Mouse (Mus musculus): ENCODE data around the gene Bicd2. TPM values are rescaled to one million over a fixed set of nuclear protein-coding genes. Genes with fewer than 3 reads are reported as not detected.

The Bicd2 gene
- polyA plus RNA-seq, 1 experiment, result 17.6 TPM

DNA sequence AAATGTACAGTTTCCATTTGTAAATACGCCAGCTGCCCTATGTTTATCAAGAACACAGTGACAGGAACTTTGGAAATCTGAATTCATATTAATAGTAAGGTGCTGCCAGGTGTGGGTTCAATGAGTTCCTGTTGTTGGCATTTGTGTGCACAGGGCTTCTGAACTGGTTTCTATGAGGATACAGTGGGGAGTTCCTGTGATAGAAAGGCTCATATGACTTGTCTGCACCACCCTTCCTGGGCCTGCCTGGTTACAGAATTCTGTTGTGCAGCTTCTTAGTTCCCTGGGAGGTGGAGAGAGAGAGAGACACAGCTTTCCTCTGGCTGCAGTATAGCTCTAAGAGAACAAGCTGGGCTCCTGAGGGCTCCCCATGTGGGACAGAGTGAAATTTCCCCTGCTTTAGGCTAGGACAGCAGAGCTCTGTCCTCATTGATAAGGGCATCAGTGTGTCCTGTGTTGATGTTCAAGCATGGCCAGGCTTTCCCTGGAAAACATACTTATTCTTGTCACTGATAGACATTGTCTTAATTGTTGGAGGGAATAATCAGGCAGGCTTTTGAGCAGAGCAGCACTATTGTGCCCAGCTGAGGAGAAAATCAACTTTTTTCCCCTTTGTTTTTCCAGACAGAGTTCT, 86.8 kb downstream of the Bicd2 start:
- DNase-seq, result peak; percentile 25
- H3K27ac ChIP-seq (ENCODE audit: insufficient read depth, low read depth, low read length), result peak overlapping the region; percentile 32; the same call in 1 of the 2 replicates
- WGBS, result 76% methylated on average over 1 of the region's 1 CpGs
- H3K4me1 ChIP-seq (ENCODE audit: control insufficient read depth, insufficient read depth, low read length), result peaks cover 9% of the 10 kb centered on the region; the same call in 1 of the 2 replicates
- H3K36me3 ChIP-seq (ENCODE audit: control insufficient read depth, insufficient read depth, low read length), result no peaks in the 10 kb centered on the region
- TF ChIP-seq POLR2A (IDR thresholded peaks at IDR 0.05; ENCODE audit: low read depth, low read length), result no peak
- no peak for TF ChIP-seq CTCF (conservative IDR thresholded peaks at IDR 0.05; ENCODE audit: insufficient read depth, insufficient read length, low read depth, low read length)
- no peak overlapping the region for H3K4me3 ChIP-seq (ENCODE audit: insufficient read depth, low read depth, low read length)
- no peaks in the 10 kb centered on the region for H3K27me3 ChIP-seq (replicated peaks; ENCODE audit: control insufficient read depth, insufficient read depth, low read length)

DNA sequence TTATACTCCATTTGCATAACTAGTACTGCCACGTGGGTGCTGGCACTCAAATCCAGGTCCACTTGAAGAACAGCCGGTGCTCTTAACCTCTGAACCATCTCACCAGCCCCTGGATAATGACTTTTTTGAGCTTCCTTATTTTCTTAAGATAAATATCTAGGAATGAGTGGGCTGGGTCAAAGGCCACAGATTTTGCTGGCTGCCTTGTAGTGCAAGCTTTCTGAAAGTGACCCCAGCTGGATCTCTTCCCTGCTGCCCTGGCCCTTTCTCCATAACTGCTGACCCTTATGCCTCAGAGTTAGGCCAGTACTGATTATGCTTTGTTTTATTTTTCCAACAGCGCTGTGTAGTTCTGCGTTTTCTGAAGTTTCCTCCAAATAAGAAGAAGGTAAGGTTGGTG, 89.1 kb downstream of the Bicd2 start:
- TF ChIP-seq CTCF (conservative IDR thresholded peaks at IDR 0.05; ENCODE audit: insufficient read depth, insufficient read length, low read depth, low read length) (no peak), POLR2A (IDR thresholded peaks at IDR 0.05; ENCODE audit: low read depth, low read length) (no peak)
- WGBS, result 42% methylated on average over 4 of the region's 4 CpGs
- Histone ChIP-seq H3K4me1 (ENCODE audit: control insufficient read depth, insufficient read depth, low read length) (peaks cover 9% of the 10 kb centered on the region; the same call in 1 of the 2 replicates), H3K4me3 (ENCODE audit: insufficient read depth, low read depth, low read length) (no peak overlapping the region), H3K27ac (ENCODE audit: insufficient read depth, low read depth, low read length) (no peak overlapping the region), H3K36me3 (ENCODE audit: control insufficient read depth, insufficient read depth, low read length) (no peaks in the 10 kb centered on the region), H3K27me3 (replicated peaks; ENCODE audit: control insufficient read depth, insufficient read depth, low read length) (no peaks in the 10 kb centered on the region)
- DNase-seq, result peak; percentile 65

DNA sequence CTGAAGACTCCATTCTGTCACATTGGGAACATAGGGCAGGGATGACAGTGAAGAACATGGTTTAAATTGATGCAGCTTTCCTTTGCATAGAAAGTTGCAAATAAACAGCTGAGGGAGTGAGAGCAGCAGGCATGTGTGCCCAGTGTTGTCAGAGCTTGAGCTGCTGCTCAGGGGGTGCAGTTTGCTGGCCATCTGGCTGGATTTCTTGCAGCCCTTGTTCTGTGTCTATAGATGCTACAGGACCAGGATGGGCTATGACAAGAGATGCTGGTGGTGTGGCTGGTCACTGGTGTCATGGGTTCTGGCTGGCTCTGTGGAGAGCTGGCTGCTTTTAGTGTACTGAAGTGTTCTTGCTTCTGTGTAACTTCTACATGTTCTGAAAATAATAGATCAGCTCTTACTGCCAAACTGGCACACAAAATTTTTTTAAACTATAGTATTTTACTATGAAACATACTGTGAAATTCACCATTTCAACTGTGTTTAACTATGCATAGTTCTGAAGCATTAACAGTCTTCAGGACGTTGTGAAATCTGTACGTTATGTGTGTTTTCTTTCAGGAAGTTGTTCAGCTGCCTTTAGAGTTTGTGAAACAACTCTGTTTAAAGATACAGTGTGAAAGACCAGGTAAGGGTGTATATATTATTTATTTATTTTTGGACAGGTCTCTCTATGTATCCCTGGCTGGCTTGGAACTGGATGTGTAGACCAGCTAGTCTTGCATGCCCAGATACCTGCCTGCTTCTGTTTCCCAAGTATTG, 92.1 kb downstream of the Bicd2 start:
- WGBS, result 92% methylated on average over 2 of the region's 2 CpGs
- TF ChIP-seq CTCF (conservative IDR thresholded peaks at IDR 0.05; ENCODE audit: insufficient read depth, insufficient read length, low read depth, low read length) (no peak), POLR2A (IDR thresholded peaks at IDR 0.05; ENCODE audit: low read depth, low read length) (no peak)
- no peak overlapping the region for H3K4me3 ChIP-seq (ENCODE audit: insufficient read depth, low read depth, low read length)
- no peaks in the 10 kb centered on the region for H3K27me3 ChIP-seq (replicated peaks; ENCODE audit: control insufficient read depth, insufficient read depth, low read length)
- peaks cover 5% of the 10 kb centered on the region; the same call in 1 of the 2 replicates for H3K4me1 ChIP-seq (ENCODE audit: control insufficient read depth, insufficient read depth, low read length)
- DNase-seq, result no peak
- H3K27ac ChIP-seq (ENCODE audit: insufficient read depth, low read depth, low read length), result no peak overlapping the region
- H3K36me3 ChIP-seq (ENCODE audit: control insufficient read depth, insufficient read depth, low read length), result no peaks in the 10 kb centered on the region

DNA sequence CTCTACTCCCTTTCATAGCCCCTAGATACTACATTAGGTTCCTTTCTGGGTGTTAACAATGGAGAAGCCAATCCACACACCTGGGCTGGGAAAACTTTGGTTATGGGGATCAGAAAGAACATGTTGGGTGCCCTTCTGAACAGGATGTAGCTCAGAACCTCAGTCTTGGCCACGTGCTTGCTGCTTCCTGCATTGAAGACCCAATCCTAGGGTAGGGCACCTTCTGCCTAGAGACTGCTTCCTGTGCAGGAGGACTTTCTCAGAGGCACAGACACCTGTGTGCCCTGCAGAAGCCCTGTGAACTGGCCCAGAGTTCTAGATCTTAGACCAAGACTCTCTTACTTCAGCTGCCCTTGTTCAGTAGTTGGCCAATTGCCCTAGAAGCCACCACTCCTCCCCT, 94.4 kb downstream of the Bicd2 start:
- Histone ChIP-seq H3K27ac (ENCODE audit: insufficient read depth, low read depth, low read length) (no peak overlapping the region), H3K36me3 (ENCODE audit: control insufficient read depth, insufficient read depth, low read length) (no peaks in the 10 kb centered on the region), H3K4me3 (ENCODE audit: insufficient read depth, low read depth, low read length) (no peak overlapping the region), H3K4me1 (ENCODE audit: control insufficient read depth, insufficient read depth, low read length) (no peaks in the 10 kb centered on the region), H3K27me3 (replicated peaks; ENCODE audit: control insufficient read depth, insufficient read depth, low read length) (no peaks in the 10 kb centered on the region)
- no peak for TF ChIP-seq CTCF (conservative IDR thresholded peaks at IDR 0.05; ENCODE audit: insufficient read depth, insufficient read length, low read depth, low read length)
- TF ChIP-seq POLR2A (IDR thresholded peaks at IDR 0.05; ENCODE audit: low read depth, low read length), result no peak
- 84% methylated on average over 1 of the region's 1 CpGs for WGBS
- DNase-seq, result no peak

DNA sequence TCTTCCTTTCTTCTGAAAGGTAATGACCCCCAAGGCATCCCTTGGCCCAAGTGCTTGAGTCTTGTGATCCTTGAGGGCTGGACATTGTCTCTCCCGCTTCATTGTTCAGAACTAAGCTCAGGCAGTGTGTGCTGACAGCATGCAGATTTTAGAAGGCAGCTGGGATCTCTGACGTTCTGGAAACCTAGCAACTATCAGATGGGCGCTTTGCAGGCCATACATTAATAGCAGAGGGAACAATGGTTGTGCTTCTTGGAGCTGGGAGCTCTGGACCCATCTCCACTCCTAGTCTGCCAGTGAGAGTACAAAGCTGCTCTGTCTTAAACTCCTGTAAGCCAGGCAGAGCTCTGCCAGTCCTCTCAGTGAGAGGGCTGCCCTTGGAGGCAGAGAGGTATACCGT, 94.8 kb downstream of the Bicd2 start:
- DNase-seq, result no peak
- no peak overlapping the region for H3K4me3 ChIP-seq (ENCODE audit: insufficient read depth, low read depth, low read length)
- no peak overlapping the region for H3K27ac ChIP-seq (ENCODE audit: insufficient read depth, low read depth, low read length)
- WGBS, result 80% methylated on average over 4 of the region's 4 CpGs
- no peak for TF ChIP-seq POLR2A (IDR thresholded peaks at IDR 0.05; ENCODE audit: low read depth, low read length)
- TF ChIP-seq CTCF (conservative IDR thresholded peaks at IDR 0.05; ENCODE audit: insufficient read depth, insufficient read length, low read depth, low read length), result no peak
- H3K36me3 ChIP-seq (ENCODE audit: control insufficient read depth, insufficient read depth, low read length), result no peaks in the 10 kb centered on the region
- no peaks in the 10 kb centered on the region for H3K4me1 ChIP-seq (ENCODE audit: control insufficient read depth, insufficient read depth, low read length)
- H3K27me3 ChIP-seq (replicated peaks; ENCODE audit: control insufficient read depth, insufficient read depth, low read length), result no peaks in the 10 kb centered on the region

Other genes starting within 250 kb of the Bicd2 start
- 2.3 and 2.7 TPM in 2 replicates for gene Wnk2, start 193.6 kb upstream of the Bicd2 start, polyA plus RNA-seq (2012; rRNA removed)
- gene Ninj1, start 154.1 kb upstream of the Bicd2 start, polyA plus RNA-seq (2012; rRNA removed), result 735 and 1,000 TPM in 2 replicates
- gene Card19, start 125.5 kb upstream of the Bicd2 start, polyA plus RNA-seq (2012; rRNA removed), result 108 and 124 TPM in 2 replicates
- 50.1 and 62.3 TPM in 2 replicates for gene Susd3, start 92.9 kb upstream of the Bicd2 start, polyA plus RNA-seq (2012; rRNA removed)
- gene Fgd3, start 21.3 kb upstream of the Bicd2 start, polyA plus RNA-seq (2012; rRNA removed), result 6.2 and 6.3 TPM in 2 replicates
- 6.5 and 7.1 TPM in 2 replicates for gene Ippk, start 79.7 kb downstream of the Bicd2 start, polyA plus RNA-seq (2012; rRNA removed)
- gene Tes3-ps, start 151.7 kb downstream of the Bicd2 start, polyA plus RNA-seq (2012; rRNA removed), result not detected in 2 replicates
- gene Ecm2, start 163.2 kb downstream of the Bicd2 start, polyA plus RNA-seq (2012; rRNA removed), result 2.0 and 3.0 TPM in 2 replicates
- 0.56 and 1.0 TPM in 2 replicates for gene Aspn, start 202.9 kb downstream of the Bicd2 start, polyA plus RNA-seq (2012; rRNA removed)
- gene Omd, start 240.9 kb downstream of the Bicd2 start, polyA plus RNA-seq (2012; rRNA removed), result 0.69 and 0.70 TPM in 2 replicates